Mouse (Mus musculus) midbrain, embryonic 10.5 days (tissue): ENCODE measurements around the gene Hrh3. TPM values are rescaled to one million over a fixed set of nuclear protein-coding genes. Genes with fewer than 3 reads are reported as not detected.

Source experiments
- DNase-seq: peaks from one replicate; pipeline ENCODE4 v3.0.0-alpha.2; 2017; ENCODE audit warnings: low spot score
- H3K27ac ChIP-seq: fragments of 300-500 bp; sonication (generic); replicated peaks from 2 replicates; pipeline ENCODE4 v1.5.1; 2016; ENCODE audit warnings: mild to moderate bottlenecking
- H3K27me3 ChIP-seq: fragments of 300-500 bp; sonication (generic); 2 replicates; pipeline ENCODE4 v1.6.1; 2016; ENCODE audit warnings: low read depth, mild to moderate bottlenecking; ENCODE audit not compliant: poor library complexity, severe bottlenecking
- H3K36me3 ChIP-seq: fragments of 300-500 bp; sonication (generic); 2 replicates; pipeline ENCODE4 v1.6.1; 2016; ENCODE audit warnings: mild to moderate bottlenecking, moderate library complexity
- H3K4me1 ChIP-seq: fragments of 300-500 bp; sonication (generic); 2 replicates; pipeline ENCODE4 v1.6.1; 2016
- H3K4me3 ChIP-seq: fragments of 300-500 bp; sonication (generic); 2 replicates; pipeline ENCODE4 v1.5.1; 2016; ENCODE audit warnings: mild to moderate bottlenecking, moderate library complexity
- H3K9me3 ChIP-seq: fragments of 300-500 bp; sonication (generic); replicated peaks from 2 replicates; pipeline ENCODE4 v1.6.1; 2016; ENCODE audit warnings: mild to moderate bottlenecking
- WGBS: fragments of 180-500 bp; shearing (Covaris S2); methylation state at CpG from one replicate; pipeline ENCODE4 v1.1.7; 2016; 5-methylcytosine and 5-hydroxymethylcytosine counted together
- polyA plus RNA-seq: library from polyadenylated mRNA; unstranded; fragments of >200 nt; fragmentation: Nextera tagmentation; extraction: Ambion mirVana; gene quantifications from 2 replicates; pipeline ENCODE4 v1.2.1, GENCODE M21; 2016

The Hrh3 gene
- polyA plus RNA-seq, 1 experiment from 2014 or later: 1.2 TPM

GRCm38 (mm10) chr2:180118661-180119438 lies 14.6 kb upstream of the Hrh3 start, which contains the start of gene Osbpl2:
TSS of gene Osbpl2 (plus strand) at chr2:180119306.
- peak within 1 kb of the TSS; percentile 96 for H3K4me3 ChIP-seq
- WGBS: under 1% methylated on average over 55 of the region's 55 CpGs
- DNase-seq: peak; percentile 100
- peaks cover 64% of the 10 kb centered on the region for H3K4me1 ChIP-seq
- H3K9me3 ChIP-seq: no peaks in the 10 kb centered on the region
- peaks cover 8% of the 10 kb centered on the region for H3K36me3 ChIP-seq
- H3K27me3 ChIP-seq: no peaks in the 10 kb centered on the region; the same call in 1 of the 2 replicates
- peak within 1 kb of the TSS; percentile 93 for H3K27ac ChIP-seq

- H3K4me1 ChIP-seq: peaks cover 67% of the 10 kb centered on the region
- no peaks in the 10 kb centered on the region for H3K9me3 ChIP-seq
- H3K36me3 ChIP-seq: no peaks in the 10 kb centered on the region
- DNase-seq: peak; percentile 89
- no peaks in the 10 kb centered on the region; the same call in 1 of the 2 replicates for H3K27me3 ChIP-seq
- WGBS: 9% methylated on average over 13 of the region's 13 CpGs
- peak overlapping the region; percentile 93 for H3K27ac ChIP-seq
- H3K4me3 ChIP-seq: peak overlapping the region; percentile 96
Observed at GRCm38 (mm10) chr2:180117485-180118194, 13.4 kb upstream of the Hrh3 start.

- 73% methylated on average over 8 of the region's 8 CpGs for WGBS
- H3K4me3 ChIP-seq: peak overlapping the region; percentile 96
- H3K9me3 ChIP-seq: no peaks in the 10 kb centered on the region
- H3K27me3 ChIP-seq: no peaks in the 10 kb centered on the region; the same call in 1 of the 2 replicates
- H3K36me3 ChIP-seq: no peaks in the 10 kb centered on the region
- H3K27ac ChIP-seq: peak overlapping the region; percentile 93
- no peak for DNase-seq
- peaks cover 67% of the 10 kb centered on the region for H3K4me1 ChIP-seq
Observed at GRCm38 (mm10) chr2:180116741-180117484, 12.6 kb upstream of the Hrh3 start.

- H3K27me3 ChIP-seq: no peaks in the 10 kb centered on the region; the same call in 1 of the 2 replicates
- 83% methylated on average over 10 of the region's 10 CpGs for WGBS
- DNase-seq: no peak
- H3K4me1 ChIP-seq: peaks cover 67% of the 10 kb centered on the region
- no peak overlapping the region for H3K4me3 ChIP-seq
- peak overlapping the region; percentile 93 for H3K27ac ChIP-seq
- H3K9me3 ChIP-seq: no peaks in the 10 kb centered on the region
- H3K36me3 ChIP-seq: no peaks in the 10 kb centered on the region
Observed at GRCm38 (mm10) chr2:180116081-180116493, 11.8 kb upstream of the Hrh3 start.

GRCm38 (mm10) chr2:180115279-180115678 lies 11.0 kb upstream of the Hrh3 start:
- no peak for DNase-seq
- Histone ChIP-seq H3K4me1 (peaks cover 66% of the 10 kb centered on the region), H3K27me3 (no peaks in the 10 kb centered on the region; the same call in 1 of the 2 replicates), H3K36me3 (no peaks in the 10 kb centered on the region), H3K4me3 (no peak overlapping the region), H3K9me3 (no peaks in the 10 kb centered on the region), H3K27ac (peak overlapping the region; percentile 93)
- 66% methylated on average over 6 of the region's 6 CpGs for WGBS

GRCm38 (mm10) chr2:180113909-180114890 lies 9.9 kb upstream of the Hrh3 start:
- H3K27ac ChIP-seq: peak overlapping the region; percentile 93
- no peaks in the 10 kb centered on the region; the same call in 1 of the 2 replicates for H3K27me3 ChIP-seq
- no peaks in the 10 kb centered on the region for H3K36me3 ChIP-seq
- peaks cover 57% of the 10 kb centered on the region for H3K4me1 ChIP-seq
- no peak for DNase-seq
- no peaks in the 10 kb centered on the region for H3K9me3 ChIP-seq
- H3K4me3 ChIP-seq: no peak overlapping the region
- WGBS: 65% methylated on average over 17 of the region's 17 CpGs

GRCm38 (mm10) chr2:180108285-180108684 lies 4.0 kb upstream of the Hrh3 start:
- DNase-seq: no peak
- peaks cover 32% of the 10 kb centered on the region for H3K4me1 ChIP-seq
- peaks cover 38% of the 10 kb centered on the region for H3K27me3 ChIP-seq
- no peaks in the 10 kb centered on the region for H3K9me3 ChIP-seq
- H3K36me3 ChIP-seq: no peaks in the 10 kb centered on the region
- no peak overlapping the region for H3K4me3 ChIP-seq
- WGBS: 80% methylated on average over 6 of the region's 6 CpGs
- H3K27ac ChIP-seq: no peak overlapping the region

GRCm38 (mm10) chr2:180107081-180107480 lies 2.8 kb upstream of the Hrh3 start:
- no peaks in the 10 kb centered on the region for H3K36me3 ChIP-seq
- H3K27ac ChIP-seq: no peak overlapping the region
- WGBS: 71% methylated on average over 4 of the region's 4 CpGs
- H3K4me1 ChIP-seq: peaks cover 40% of the 10 kb centered on the region
- no peaks in the 10 kb centered on the region for H3K9me3 ChIP-seq
- no peak for DNase-seq
- peaks cover 50% of the 10 kb centered on the region for H3K27me3 ChIP-seq
- no peak overlapping the region for H3K4me3 ChIP-seq

- H3K4me1 ChIP-seq: peaks cover 40% of the 10 kb centered on the region
- no peak for DNase-seq
- peaks cover 65% of the 10 kb centered on the region for H3K27me3 ChIP-seq
- 26% methylated on average over 8 of the region's 8 CpGs for WGBS
- no peak overlapping the region for H3K27ac ChIP-seq
- no peaks in the 10 kb centered on the region for H3K36me3 ChIP-seq
- no peaks in the 10 kb centered on the region for H3K9me3 ChIP-seq
- peak overlapping the region; percentile 67; the same call in 1 of the 2 replicates for H3K4me3 ChIP-seq
Observed at GRCm38 (mm10) chr2:180105441-180106190, 1.3 kb upstream of the Hrh3 start.

- peaks cover 47% of the 10 kb centered on the region for H3K4me1 ChIP-seq
- H3K4me3 ChIP-seq: peak overlapping the region; percentile 67
- H3K9me3 ChIP-seq: no peaks in the 10 kb centered on the region
- peaks cover 73% of the 10 kb centered on the region for H3K27me3 ChIP-seq
- no peak for DNase-seq
- WGBS: 9% methylated on average over 24 of the region's 24 CpGs
- no peaks in the 10 kb centered on the region for H3K36me3 ChIP-seq
- 0 out of 2 replicates have a peak overlapping the region, but pooled peaks have one; percentile 79 for H3K27ac ChIP-seq
Observed at GRCm38 (mm10) chr2:180104659-180105377, 530 bp upstream of the Hrh3 start.
